Mouse (Mus musculus) erythroid progenitor cell, adult 5-6 weeks (primary cell): Measurements from ENCODE around the gene Mag. TPM values are rescaled to one million over a fixed set of nuclear protein-coding genes. Genes with fewer than 3 reads are reported as not detected.

Experiments used
- ATAC-seq: replicated peaks from 2 replicates; pipeline ENCODE4 v1.8.0; 2016; ENCODE audit warnings: moderate number of reproducible peaks, mild to moderate bottlenecking, moderate TSS enrichment, inconsistent platforms; ENCODE audit not compliant: poor library complexity, low FRiP score, severe bottlenecking
- total RNA-seq, 2 experiments: library from RNA; stranded (forward) in 1 of 2; stranded (reverse) in 1 of 2; fragments of 150-400 nt in 1 of 2; fragments of 186-747, 209-891 nt in 1 of 2; gene quantifications; 2 replicates each; pipeline versions ENCODE4 v1.2.3 to v1.2.4; 2015 to 2017; ENCODE audit warnings: low replicate concordance in 2 of 2

The Mag gene
- total RNA-seq, 2 experiments from 2014 or later = not detected

- no peak for ATAC-seq
Observed at GRCm38 (mm10) chr7:30886852-30887251, 27.8 kb downstream of the Mag start.

GRCm38 (mm10) chr7:30884047-30884446 lies 30.6 kb downstream of the Mag start:
- ATAC-seq = no peak

GRCm38 (mm10) chr7:30881367-30881766 lies 33.3 kb downstream of the Mag start:
- ATAC-seq = no peak

- no peak for ATAC-seq
Observed at GRCm38 (mm10) chr7:30880176-30880575, 34.5 kb downstream of the Mag start, which contains the start of gene Cd22. Gene Cd22 (minus strand): TSS chr7:30880342.

GRCm38 (mm10) chr7:30878950-30879349 lies 35.7 kb downstream of the Mag start:
- no peak for ATAC-seq

- ATAC-seq = no peak
Observed at GRCm38 (mm10) chr7:30873083-30873482, 41.6 kb downstream of the Mag start.

- no peak for ATAC-seq
Observed at GRCm38 (mm10) chr7:30863386-30863785, 51.3 kb downstream of the Mag start.

- no peak for ATAC-seq
Observed at GRCm38 (mm10) chr7:30861464-30861863, 53.2 kb downstream of the Mag start, which contains the start of gene Ffar1. Gene Ffar1 (minus strand): TSS chr7:30861564.

GRCm38 (mm10) chr7:30859635-30860402 lies 54.9 kb downstream of the Mag start:
- ATAC-seq = no peak

GRCm38 (mm10) chr7:30859290-30859634 lies 55.4 kb downstream of the Mag start:
- ATAC-seq = no peak

- no peak for ATAC-seq
Observed at GRCm38 (mm10) chr7:30857746-30858145, 56.9 kb downstream of the Mag start.

- ATAC-seq = no peak
Observed at GRCm38 (mm10) chr7:30856078-30856477, 58.6 kb downstream of the Mag start, which contains the start of gene Ffar3. Gene Ffar3 (minus strand): TSS chr7:30856178.

GRCm38 (mm10) chr7:30851421-30851820 lies 63.3 kb downstream of the Mag start:
- ATAC-seq = no peak

Other genes starting within 250 kb of the Mag start
- 49.9 and 51.5 TPM in 2 replicates for gene Haus5, start 249.9 kb downstream of the Mag start, total RNA-seq (2015; ENCODE audit: low replicate concordance)
- 45.6 and 50.1 TPM in 2 replicates for gene Haus5, start 249.9 kb downstream of the Mag start, total RNA-seq (2017; ENCODE audit: low replicate concordance)
- not detected in 2 replicates for gene Pmis2, start 243.3 kb downstream of the Mag start, total RNA-seq (2015; ENCODE audit: low replicate concordance)
- not detected in 2 replicates for gene Pmis2, start 243.3 kb downstream of the Mag start, total RNA-seq (2017; ENCODE audit: low replicate concordance)
- not detected in 2 replicates for gene 2200002J24Rik, start 215.9 kb downstream of the Mag start, total RNA-seq (2015; ENCODE audit: low replicate concordance)
- gene 2200002J24Rik, start 215.9 kb downstream of the Mag start, total RNA-seq (2017; ENCODE audit: low replicate concordance) = not detected in 2 replicates
- 4.0 TPM in 1 of 2 replicates, not detected in the other for gene Atp4a, start 202.7 kb downstream of the Mag start, total RNA-seq (2015; ENCODE audit: low replicate concordance)
- gene Atp4a, start 202.7 kb downstream of the Mag start, total RNA-seq (2017; ENCODE audit: low replicate concordance) = not detected in 2 replicates
- 5.4 and 21.0 TPM in 2 replicates for gene Tmem147, start 185.3 kb downstream of the Mag start, total RNA-seq (2015; ENCODE audit: low replicate concordance)
- gene Tmem147, start 185.3 kb downstream of the Mag start, total RNA-seq (2017; ENCODE audit: low replicate concordance) = 5.1 and 11.2 TPM in 2 replicates
- gene Gapdhs, start 171.2 kb downstream of the Mag start, total RNA-seq (2015; ENCODE audit: low replicate concordance) = not detected in 2 replicates
- not detected in 2 replicates for gene Gapdhs, start 171.2 kb downstream of the Mag start, total RNA-seq (2017; ENCODE audit: low replicate concordance)
- not detected in 2 replicates for gene Sbsn, start 163.4 kb downstream of the Mag start, total RNA-seq (2015; ENCODE audit: low replicate concordance)
- gene Sbsn, start 163.4 kb downstream of the Mag start, total RNA-seq (2017; ENCODE audit: low replicate concordance) = not detected in 2 replicates
- 1.7 and 9.4 TPM in 2 replicates for gene Dmkn, start 151.1 kb downstream of the Mag start, total RNA-seq (2015; ENCODE audit: low replicate concordance)
- 9.7 TPM in 1 of 2 replicates, not detected in the other for gene Dmkn, start 151.1 kb downstream of the Mag start, total RNA-seq (2017; ENCODE audit: low replicate concordance)
- not detected in 2 replicates for gene Krtdap, start 127.0 kb downstream of the Mag start, total RNA-seq (2015; ENCODE audit: low replicate concordance)
- not detected in 2 replicates for gene Krtdap, start 127.0 kb downstream of the Mag start, total RNA-seq (2017; ENCODE audit: low replicate concordance)
- gene Ffar2, start 91.1 kb downstream of the Mag start, total RNA-seq (2015; ENCODE audit: low replicate concordance) = 2.2 and 7.1 TPM in 2 replicates
- 3.1 and 6.0 TPM in 2 replicates for gene Ffar2, start 91.1 kb downstream of the Mag start, total RNA-seq (2017; ENCODE audit: low replicate concordance)
- not detected in 2 replicates for gene Ffar3, start 58.7 kb downstream of the Mag start, total RNA-seq (2015; ENCODE audit: low replicate concordance)
- not detected in 2 replicates for gene Ffar3, start 58.7 kb downstream of the Mag start, total RNA-seq (2017; ENCODE audit: low replicate concordance)
- not detected in 2 replicates for gene Ffar1, start 53.3 kb downstream of the Mag start, total RNA-seq (2015; ENCODE audit: low replicate concordance)
- not detected in 2 replicates for gene Ffar1, start 53.3 kb downstream of the Mag start, total RNA-seq (2017; ENCODE audit: low replicate concordance)
- 2.9 and 3.6 TPM in 2 replicates for gene Cd22, start 34.5 kb downstream of the Mag start, total RNA-seq (2015; ENCODE audit: low replicate concordance)
- gene Cd22, start 34.5 kb downstream of the Mag start, total RNA-seq (2017; ENCODE audit: low replicate concordance) = 1.0 and 3.3 TPM in 2 replicates
- gene Hamp2, start 9.8 kb upstream of the Mag start, total RNA-seq (2015; ENCODE audit: low replicate concordance) = not detected in 2 replicates
- gene Hamp2, start 9.8 kb upstream of the Mag start, total RNA-seq (2017; ENCODE audit: low replicate concordance) = not detected in 2 replicates
- gene Hamp, start 29.2 kb upstream of the Mag start, total RNA-seq (2015; ENCODE audit: low replicate concordance) = not detected in 2 replicates
- not detected in 2 replicates for gene Hamp, start 29.2 kb upstream of the Mag start, total RNA-seq (2017; ENCODE audit: low replicate concordance)
- 75.9 and 78.6 TPM in 2 replicates for gene Usf2, start 41.9 kb upstream of the Mag start, total RNA-seq (2015; ENCODE audit: low replicate concordance)
- 121 and 139 TPM in 2 replicates for gene Usf2, start 41.9 kb upstream of the Mag start, total RNA-seq (2017; ENCODE audit: low replicate concordance)
- not detected in 2 replicates for gene Lsr, start 58.6 kb upstream of the Mag start, total RNA-seq (2015; ENCODE audit: low replicate concordance)
- gene Lsr, start 58.6 kb upstream of the Mag start, total RNA-seq (2017; ENCODE audit: low replicate concordance) = 1.0 TPM in 1 of 2 replicates, not detected in the other
- gene Fam187b, start 58.9 kb upstream of the Mag start, total RNA-seq (2015; ENCODE audit: low replicate concordance) = not detected in 2 replicates
- gene Fam187b, start 58.9 kb upstream of the Mag start, total RNA-seq (2017; ENCODE audit: low replicate concordance) = not detected in 2 replicates
- gene Fxyd5, start 127.6 kb upstream of the Mag start, total RNA-seq (2015; ENCODE audit: low replicate concordance) = 112 and 145 TPM in 2 replicates
- gene Fxyd5, start 127.6 kb upstream of the Mag start, total RNA-seq (2017; ENCODE audit: low replicate concordance) = 54.3 and 76.5 TPM in 2 replicates
- not detected in 2 replicates for gene Fxyd7, start 136.6 kb upstream of the Mag start, total RNA-seq (2015; ENCODE audit: low replicate concordance)
- gene Fxyd7, start 136.6 kb upstream of the Mag start, total RNA-seq (2017; ENCODE audit: low replicate concordance) = not detected in 2 replicates
- gene Fxyd1, start 142.3 kb upstream of the Mag start, total RNA-seq (2015; ENCODE audit: low replicate concordance) = not detected in 2 replicates
- gene Fxyd1, start 142.3 kb upstream of the Mag start, total RNA-seq (2017; ENCODE audit: low replicate concordance) = not detected in 2 replicates
- not detected in 2 replicates for gene Lgi4, start 144.5 kb upstream of the Mag start, total RNA-seq (2015; ENCODE audit: low replicate concordance)
- gene Lgi4, start 144.5 kb upstream of the Mag start, total RNA-seq (2017; ENCODE audit: low replicate concordance) = 0.51 TPM in 1 of 2 replicates, not detected in the other
- not detected in 2 replicates for gene Fxyd3, start 161.8 kb upstream of the Mag start, total RNA-seq (2015; ENCODE audit: low replicate concordance)
- gene Fxyd3, start 161.8 kb upstream of the Mag start, total RNA-seq (2017; ENCODE audit: low replicate concordance) = not detected in 2 replicates
- 5.9 TPM in 1 of 2 replicates, not detected in the other for gene Hpn, start 200.4 kb upstream of the Mag start, total RNA-seq (2015; ENCODE audit: low replicate concordance)
- gene Hpn, start 200.4 kb upstream of the Mag start, total RNA-seq (2017; ENCODE audit: low replicate concordance) = not detected in 2 replicates
- not detected in 2 replicates for gene Scn1b, start 212.1 kb upstream of the Mag start, total RNA-seq (2015; ENCODE audit: low replicate concordance)
- 1.3 TPM in 1 of 2 replicates, not detected in the other for gene Scn1b, start 212.1 kb upstream of the Mag start, total RNA-seq (2017; ENCODE audit: low replicate concordance)
- gene Gramd1a, start 241.0 kb upstream of the Mag start, total RNA-seq (2015; ENCODE audit: low replicate concordance) = 19.1 and 38.6 TPM in 2 replicates
- gene Gramd1a, start 241.0 kb upstream of the Mag start, total RNA-seq (2017; ENCODE audit: low replicate concordance) = 6.7 and 29.1 TPM in 2 replicates